22 mouse cellular contexts compared by ENCODE assay signal in the genomic region with DNA sequence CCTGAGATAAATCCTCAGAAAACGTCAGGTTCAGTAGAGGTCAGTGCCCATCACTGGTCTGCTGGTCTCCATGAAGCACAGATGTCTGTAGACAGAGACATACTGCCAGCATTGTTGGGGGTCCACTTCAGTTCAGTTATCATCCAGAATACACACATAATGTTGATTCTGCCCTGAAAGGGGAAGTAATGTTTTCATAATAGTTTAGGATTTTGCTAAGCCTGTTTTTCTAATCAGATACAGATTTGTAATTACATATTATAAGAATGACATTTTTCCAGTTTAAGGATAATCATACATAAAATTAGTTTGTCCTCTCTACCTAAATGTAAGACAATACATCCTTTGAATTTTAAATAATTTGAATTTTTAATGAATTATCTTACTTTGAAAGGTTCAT. TPM values are rescaled to one million over a fixed set of nuclear protein-coding genes. Genes with fewer than 3 reads are reported as not detected.
DNase-seq lines count a peak whose midpoint lies in the region; ATAC-seq and TF ChIP-seq lines count a peak whose summit lies in the region.
"Had no signal": no experiment of that assay in that cellular context is flagged by ENCODE, and none has a peak within 500 bp of the region (broad histone marks: within the 10 kb centered on the region; RNA-seq: fewer than 3 reads in every experiment).

No protein-coding gene starts in this region.

- 74% methylated on average over 1 of the region's 1 CpGs for WGBS in midbrain, postnatal 0 days
- WGBS in midbrain, embryonic 16.5 days = 54% methylated on average over 1 of the region's 1 CpGs

- TF ChIP-seq CTCF in midbrain, postnatal 0 days (IDR thresholded peaks at IDR 0.05) = no peak
- no peak for TF ChIP-seq CTCF in MEL (IDR thresholded peaks at IDR 0.05 in 2 of 3, conservative IDR thresholded peaks at IDR 0.05 in 1 of 3; ENCODE audit: control insufficient read depth in 1 of 3, insufficient read depth in 1 of 3, low read depth in 2 of 3, low read length in 3 of 3, poor library complexity in 1 of 3, severe bottlenecking in 1 of 3)

- H3K36me3 ChIP-seq in midbrain, postnatal 0 days (ENCODE audit: insufficient read depth, low read length) = peaks cover 22% of the 10 kb centered on the region
- peaks cover 25% of the 10 kb centered on the region for H3K36me3 ChIP-seq in midbrain, embryonic 16.5 days (ENCODE audit: control insufficient read depth, insufficient read depth, low read length)
- peaks cover 8 to 10% of the 10 kb centered on the region in 2 experiments for H3K36me3 ChIP-seq in MEL (ENCODE audit: control insufficient read depth in 1 of 2, insufficient read depth in 2 of 2, low read length in 2 of 2)

- TF ChIP-seq EP300 in MEL (IDR thresholded peaks at IDR 0.05; ENCODE audit: low read depth in 1 of 2, low read length in 2 of 2) = peak; percentile 18 to 37; a peak in 2 of 4 replicates

- ATAC-seq in midbrain, postnatal 0 days (ENCODE audit: low FRiP score) = no peak
- no peak for ATAC-seq in midbrain, embryonic 16.5 days
- ATAC-seq: activated CD4-positive, CD25-positive, alpha-beta regulatory T cell, adult 4 months; CD4-positive, CD25-positive, alpha-beta regulatory T cell, adult 4 months; Patski had no signal

- no peak overlapping the region for H3K27ac ChIP-seq in midbrain, postnatal 0 days (ENCODE audit: low read depth, low read length)
- H3K27ac ChIP-seq in midbrain, embryonic 16.5 days (ENCODE audit: low read length) = no peak overlapping the region
- H3K27ac ChIP-seq in MEL (ENCODE audit: control insufficient read depth, low read depth, low read length) = no peak overlapping the region

- no peaks in the 10 kb centered on the region for H3K9me3 ChIP-seq in midbrain, postnatal 0 days (ENCODE audit: low read length)
- no peaks in the 10 kb centered on the region for H3K9me3 ChIP-seq in midbrain, embryonic 16.5 days (replicated peaks; ENCODE audit: control insufficient read depth, low read length, poor library complexity, severe bottlenecking)
- no peaks in the 10 kb centered on the region for H3K9me3 ChIP-seq in MEL (replicated peaks; ENCODE audit: insufficient read depth, low read length)
- H3K9me3 ChIP-seq: G1E had no signal

- H3K9ac ChIP-seq in midbrain, postnatal 0 days (replicated peaks; ENCODE audit: low read length, poor library complexity, severe bottlenecking) = no peak overlapping the region
- no peak overlapping the region for H3K9ac ChIP-seq in midbrain, embryonic 16.5 days (ENCODE audit: low read depth, low read length)
- no peak overlapping the region for H3K9ac ChIP-seq in MEL (ENCODE audit: control insufficient read depth, low read depth, low read length, poor library complexity, severe bottlenecking)

- H3K27me3 ChIP-seq in midbrain, postnatal 0 days (ENCODE audit: insufficient read depth, low read length) = no peaks in the 10 kb centered on the region
- no peaks in the 10 kb centered on the region for H3K27me3 ChIP-seq in midbrain, embryonic 16.5 days (ENCODE audit: control insufficient read depth, insufficient read depth, low read depth, low read length)
- no peaks in the 10 kb centered on the region for H3K27me3 ChIP-seq in MEL (ENCODE audit: control insufficient read depth in 1 of 2, insufficient read depth in 2 of 2, low read length in 2 of 2)
- H3K27me3 ChIP-seq: CH12.LX, Patski had no signal

- TF ChIP-seq RAD21 in MEL (IDR thresholded peaks at IDR 0.05; ENCODE audit: low read depth, low read length) = no peak

- H3K4me1 ChIP-seq in midbrain, postnatal 0 days (ENCODE audit: insufficient read depth, low read length) = no peaks in the 10 kb centered on the region
- H3K4me1 ChIP-seq in midbrain, embryonic 16.5 days (ENCODE audit: control insufficient read depth, insufficient read depth, low read length) = no peaks in the 10 kb centered on the region
- H3K4me1 ChIP-seq in MEL (ENCODE audit: control insufficient read depth in 1 of 2, insufficient read depth in 2 of 2, low read length in 2 of 2) = peaks cover 0 to 5% of the 10 kb centered on the region in 2 experiments; a peak in 2 of 4 replicates

- H3K79me2 ChIP-seq in MEL (ENCODE audit: control insufficient read depth, insufficient read depth, low read length, poor library complexity) = no peaks in the 10 kb centered on the region

- peak; percentile 8 to 12 for DNase-seq in cerebellum, postnatal 10 days
- DNase-seq in cerebellum, postnatal 25 days = no peak
- peak; percentile 5 for DNase-seq in midbrain, postnatal 0 days (ENCODE audit: low spot score)
- DNase-seq in MEL (ENCODE audit: low read depth, low spot score) = no peak
- DNase-seq in heart, adult 18-20 months = no peak
- DNase-seq: adrenal gland, adult 2 months; adrenal gland, adult 8-10 months; adrenal gland, postnatal 10 days; adrenal gland, postnatal 14 days; adrenal gland, postnatal 25 days; adrenal gland, postnatal 36 days; B cell, adult 2 months; cerebellum, adult 11 months; cerebellum, adult 11-12 months; cerebellum, adult 18-20 months; cerebellum, adult 2 months had no signal

- H3K4me3 ChIP-seq in midbrain, postnatal 0 days (ENCODE audit: low read depth, low read length) = no peak overlapping the region
- no peak overlapping the region for H3K4me3 ChIP-seq in midbrain, embryonic 16.5 days (ENCODE audit: low read depth, low read length)
- no peak overlapping the region for H3K4me3 ChIP-seq in MEL (ENCODE audit: control insufficient read depth in 1 of 2, insufficient read depth in 1 of 2, low read depth in 2 of 2, low read length in 2 of 2)

- H3K4me2 ChIP-seq in midbrain, postnatal 0 days (ENCODE audit: low read depth, low read length, poor library complexity, severe bottlenecking) = no peak overlapping the region
- H3K4me2 ChIP-seq in midbrain, embryonic 16.5 days (ENCODE audit: low read length) = no peak overlapping the region

- no peak for TF ChIP-seq POLR2A in MEL (IDR thresholded peaks at IDR 0.05; ENCODE audit: control insufficient read depth in 1 of 2, insufficient read depth in 1 of 2, low read depth in 1 of 2, low read length in 2 of 2, poor library complexity in 1 of 2)

TF ChIP-seq in MEL, 35 proteins besides CTCF, POLR2A, EP300 and RAD21:
- TF ChIP-seq RCOR1 (IDR thresholded peaks at IDR 0.05; ENCODE audit: low read depth, low read length) (peak; percentile 91), GATA1 (IDR thresholded peaks at IDR 0.05; ENCODE audit: low read depth, low read length) (peak; percentile 45; the same call in 1 of the 2 replicates), TCF12 (IDR thresholded peaks at IDR 0.05; ENCODE audit: low read depth, low read length) (0 out of 2 replicates have a peak, but pooled peaks have one; percentile 16), KAT2A (conservative IDR thresholded peaks at IDR 0.05; ENCODE audit: low read depth, low read length) (no peak), USF1 (IDR thresholded peaks at IDR 0.05; ENCODE audit: low read depth, low read length) (no peak), SIN3A (IDR thresholded peaks at IDR 0.05; ENCODE audit: low read length) (no peak)

RNA-seq across cellular contexts. Expression of a gene that starts 30.0 kb away (rescaled TPM):
- total RNA-seq in midbrain, postnatal 0 days (2014; rRNA removed) = 38.7 and 40.7 TPM in 2 replicates
- polyA plus RNA-seq in midbrain, postnatal 0 days (2015; fragmentation: Nextera tagmentation; extraction: Ambion mirVana) = 13.1 and 15.5 TPM in 2 replicates
- polyA plus RNA-seq in midbrain, embryonic 16.5 days (2015; fragmentation: Nextera tagmentation; extraction: Ambion mirVana) = 20.0 and 24.0 TPM in 2 replicates
- 31.2 and 35.8 TPM in 2 replicates for total RNA-seq in MEL (2012; rRNA removed)
- polyA plus RNA-seq in MEL (2012; ENCODE audit: insufficient read depth in 1 of 2, insufficient read length in 2 of 2, low read depth in 1 of 2, low replicate concordance in 2 of 2, missing spikeins in 1 of 2) = 10 to 100 TPM in 1 of 2 experiments, not detected in 1; 54.2 TPM
- 10 to 100 TPM; 52.7 to 58.9 TPM for total RNA-seq in heart, adult 18-20 months (2021)

Comparison
In these comparisons a context has a peak if more than half of its experiments do, and no peak if none do; other contexts are left out.
1. DNase-seq: peak in cerebellum, postnatal 10 days (2 of 2) and midbrain, postnatal 0 days (single experiment); none in cerebellum, postnatal 25 days (0 of 2), MEL (single experiment) and heart, adult 18-20 months (0 of 2).